Mouse (Mus musculus): ENCODE measurements around the gene Tnip1.
A peak's percentile ranks its signal among the peaks of the same experiment; 100 is the strongest.

Gene Tnip1

GRCm38 (mm10) chr11:54906466-54906865, 56.3 kb downstream of the Tnip1 start:
- peak; percentile 25 for DNase-seq

GRCm38 (mm10) chr11:54905931-54906330, 56.8 kb downstream of the Tnip1 start:
- peak; percentile 56 for DNase-seq

GRCm38 (mm10) chr11:54905086-54905485, 57.6 kb downstream of the Tnip1 start:
- DNase-seq: peak; percentile 20

- peak; percentile 53 for DNase-seq
These were observed 58.6 kb downstream of the Tnip1 start for GRCm38 (mm10) chr11:54903940-54904706.

- DNase-seq: peak; percentile 19
These were observed 59.4 kb downstream of the Tnip1 start for GRCm38 (mm10) chr11:54903339-54903738.

- peak; percentile 88 for DNase-seq
These were observed 60.1 kb downstream of the Tnip1 start, which contains the start of gene Gpx3 for GRCm38 (mm10) chr11:54902333-54903323. Gpx3 (plus strand) TSS chr11:54902453.

GRCm38 (mm10) chr11:54899657-54900056, 63.1 kb downstream of the Tnip1 start:
- DNase-seq: peak; percentile 49

GRCm38 (mm10) chr11:54897470-54897869, 65.2 kb downstream of the Tnip1 start:
- DNase-seq: peak; percentile 72

GRCm38 (mm10) chr11:54896646-54897045, 66.1 kb downstream of the Tnip1 start:
- DNase-seq: peak; percentile 75

- DNase-seq: peak; percentile 66
These were observed 68.1 kb downstream of the Tnip1 start for GRCm38 (mm10) chr11:54894589-54894988.

- peak; percentile 37 for DNase-seq
These were observed 70.6 kb downstream of the Tnip1 start for GRCm38 (mm10) chr11:54892091-54892490.

- DNase-seq: no peak
These were observed 71.4 kb downstream of the Tnip1 start for GRCm38 (mm10) chr11:54891341-54891740.

GRCm38 (mm10) chr11:54887927-54888326, 74.8 kb downstream of the Tnip1 start:
- peak; percentile 13 for DNase-seq

GRCm38 (mm10) chr11:54885406-54885805, 77.3 kb downstream of the Tnip1 start:
- peak; percentile 35 for DNase-seq

GRCm38 (mm10) chr11:54884937-54885336, 77.8 kb downstream of the Tnip1 start:
- peak; percentile 82 for DNase-seq

GRCm38 (mm10) chr11:54884197-54884828, 78.4 kb downstream of the Tnip1 start:
- peak; percentile 24 for DNase-seq

GRCm38 (mm10) chr11:54882671-54883070, 80.0 kb downstream of the Tnip1 start:
- peak; percentile 56 for DNase-seq

- peak; percentile 77 for DNase-seq
These were observed 81.7 kb downstream of the Tnip1 start for GRCm38 (mm10) chr11:54881051-54881474.

GRCm38 (mm10) chr11:54879922-54880321, 82.8 kb downstream of the Tnip1 start:
- DNase-seq: peak; percentile 18

GRCm38 (mm10) chr11:54879434-54879833, 83.3 kb downstream of the Tnip1 start:
- peak; percentile 58 for DNase-seq

GRCm38 (mm10) chr11:54878893-54879292, 83.8 kb downstream of the Tnip1 start:
- DNase-seq: no peak

- no peak for DNase-seq
These were observed 86.7 kb downstream of the Tnip1 start for GRCm38 (mm10) chr11:54876031-54876430.
